Mouse (Mus musculus): ENCODE results near the gene Olfr906.

DNA sequence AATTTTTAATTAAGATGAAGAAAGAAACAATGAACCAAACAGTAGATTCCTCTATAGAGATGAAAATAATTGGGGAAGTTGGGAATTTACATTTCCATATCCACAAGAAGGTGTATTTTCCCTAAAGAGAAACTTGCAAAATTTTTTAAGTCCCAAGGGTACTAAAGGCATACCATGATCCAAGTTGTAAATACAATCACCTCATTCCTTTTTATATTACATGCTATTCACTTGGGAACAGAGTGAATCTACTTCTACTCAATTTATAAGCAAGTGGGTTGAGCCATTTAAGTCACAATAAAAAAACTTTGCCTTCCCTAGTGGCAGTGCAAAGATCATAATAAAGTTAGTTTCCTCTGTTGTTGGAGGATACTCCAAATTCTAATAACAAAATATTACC lies 24.0 kb upstream of the Olfr906 start, which contains the start of gene Olfr904:
- TF ChIP-seq CTCF (IDR thresholded peaks at IDR 0.05; ENCODE audit: low read depth) (no peak), EP300 (optimal IDR thresholded peaks at IDR 0.05) (no peak)

Data from stomach, postnatal 0 days (tissue).